Mouse (Mus musculus) heart, adult 2 months (tissue): ENCODE data around the gene Mea1.

Experiments
- CTCF ChIP-seq: fragments of 200-600 bp; IDR thresholded peaks from 2 replicates; pipeline ENCODE4 v1.8.1; 2022; ENCODE audit warnings: antibody characterized with exemption, mild to moderate bottlenecking, moderate library complexity
- EP300 ChIP-seq: fragments of 200-500 bp; IDR thresholded peaks from 2 replicates; pipeline ENCODE4 v1.6.1; 2011; ENCODE audit warnings: low read depth, low read length, control low read depth; ENCODE audit not compliant: insufficient read depth

GRCm38 (mm10) chr17:46680760-46681373, 2.3 kb downstream of the Mea1 start, which contains the start of gene Klhdc3:
- TF ChIP-seq CTCF (no peak), EP300 (0 out of 2 replicates have a peak, but pooled peaks have one; percentile 3)
